Mouse (Mus musculus): ENCODE measurements around the gene Colgalt1. TPM values are rescaled to one million over a fixed set of nuclear protein-coding genes. Genes with fewer than 3 reads are reported as not detected.

The Colgalt1 gene
- total RNA-seq (2014; rRNA removed) (95.9 and 121 TPM in 2 replicates), polyA plus RNA-seq (2015; fragmentation: Nextera tagmentation; extraction: Ambion mirVana) (55.3 and 56.7 TPM in 2 replicates)

DNA sequence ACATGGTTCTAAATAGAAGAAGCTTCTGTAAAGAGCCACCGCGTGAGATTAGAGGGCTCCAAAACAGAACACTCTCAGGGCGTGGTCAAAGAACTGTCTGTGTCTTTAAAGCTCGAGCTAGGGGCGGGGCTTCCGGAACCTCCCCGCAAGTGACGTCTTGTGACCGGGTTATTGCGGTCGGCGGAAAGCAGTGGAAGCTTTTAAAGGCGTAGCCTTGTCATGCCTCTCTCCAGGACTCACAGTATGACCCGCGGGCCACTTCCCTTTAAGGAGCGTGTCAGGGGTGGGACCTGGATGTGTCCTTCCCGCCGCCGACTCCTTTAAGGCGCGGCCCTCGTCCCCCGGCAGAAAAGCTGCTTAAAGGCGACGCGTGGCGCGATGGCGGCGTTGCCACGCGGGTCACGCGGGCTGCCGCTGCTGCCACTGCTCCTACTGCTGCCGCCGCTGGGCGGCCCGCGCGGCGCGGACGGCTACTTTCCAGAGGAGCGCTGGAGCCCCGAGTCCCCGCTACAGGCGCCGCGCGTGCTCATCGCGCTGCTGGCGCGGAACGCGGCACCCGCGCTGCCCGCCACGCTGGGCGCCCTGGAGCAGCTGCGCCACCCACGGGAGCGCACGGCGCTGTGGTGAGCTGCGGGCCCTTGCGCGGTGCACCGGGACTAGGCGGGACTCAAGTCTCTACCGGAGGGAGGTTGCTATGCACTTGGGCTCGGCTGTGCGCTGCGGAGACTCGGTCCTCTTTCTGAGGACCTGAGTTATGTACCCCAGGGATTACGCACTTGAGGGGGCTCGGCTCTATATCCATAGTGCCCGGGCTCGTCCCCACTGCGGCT, at the start of gene Colgalt1:
TSS of gene Colgalt1 (plus strand) at position 177 of the 830 bp plus-strand sequence.
- Histone ChIP-seq H3K9me3 (ENCODE audit: low read length) (no peaks in the 10 kb centered on the region), H3K9ac (replicated peaks; ENCODE audit: low read length) (peak within 1 kb of the TSS; percentile 85), H3K4me1 (ENCODE audit: insufficient read depth, low read length) (peaks cover 11% of the 10 kb centered on the region), H3K4me2 (ENCODE audit: low read depth, low read length) (peak within 1 kb of the TSS; percentile 88), H3K36me3 (ENCODE audit: insufficient read depth, low read length) (peaks cover 12% of the 10 kb centered on the region), H3K4me3 (ENCODE audit: low read length) (peak within 1 kb of the TSS; percentile 89), H3K27ac (peak within 1 kb of the TSS; percentile 90), H3K27me3 (ENCODE audit: insufficient read depth, low read length) (no peaks in the 10 kb centered on the region)
- no peak for TF ChIP-seq CTCF (IDR thresholded peaks at IDR 0.05; ENCODE audit: low read depth)
- DNase-seq (ENCODE audit: low spot score) (peak; percentile 99), ATAC-seq (peak; percentile 99)
- WGBS = under 1% methylated on average over 79 of the region's 82 CpGs

- peak; percentile 92 for TF ChIP-seq CTCF (IDR thresholded peaks at IDR 0.05; ENCODE audit: low read depth)
- no peak overlapping the region for H3K27ac ChIP-seq
- H3K4me2 ChIP-seq (ENCODE audit: low read depth, low read length) = no peak overlapping the region
- ATAC-seq = peak; percentile 57; the same call in 1 of the 2 replicates
- no peak overlapping the region for H3K9ac ChIP-seq (replicated peaks; ENCODE audit: low read length)
- no peak overlapping the region for H3K4me3 ChIP-seq (ENCODE audit: low read length)
- H3K36me3 ChIP-seq (ENCODE audit: insufficient read depth, low read length) = no peaks in the 10 kb centered on the region
- 4% methylated on average over 15 of the region's 15 CpGs for WGBS
- no peaks in the 10 kb centered on the region for H3K9me3 ChIP-seq (ENCODE audit: low read length)
- 0 out of 2 replicates have a peak, but pooled peaks cover 2% of the 10 kb centered on the region for H3K4me1 ChIP-seq (ENCODE audit: insufficient read depth, low read length)
- H3K27me3 ChIP-seq (ENCODE audit: insufficient read depth, low read length) = peaks cover 55% of the 10 kb centered on the region
- DNase-seq (ENCODE audit: low spot score) = peak; percentile 86
These were observed 49.4 kb upstream of the Colgalt1 start for GRCm38 (mm10) chr8:71561401-71561800.

DNA sequence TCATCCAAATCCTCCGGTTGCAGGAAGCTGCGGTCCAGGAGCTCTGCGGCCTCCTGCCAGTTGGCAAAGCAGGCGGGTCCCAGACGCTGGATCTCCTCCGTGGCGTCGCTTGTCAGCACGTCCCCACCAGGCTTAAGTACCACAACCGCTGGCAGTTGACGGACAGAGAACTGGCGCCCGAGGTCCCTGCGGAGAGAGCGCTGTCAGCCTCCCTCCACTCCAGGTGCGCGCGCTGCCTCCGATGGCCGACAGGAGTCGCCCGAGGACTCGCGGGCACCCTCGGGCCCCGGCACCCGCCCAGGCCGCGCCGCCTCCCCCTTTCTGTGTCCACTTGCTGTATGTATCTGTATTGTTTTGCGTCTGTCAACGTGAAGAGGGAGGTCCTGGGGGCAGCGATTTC, 48.0 kb upstream of the Colgalt1 start:
- peak; percentile 76 for DNase-seq (ENCODE audit: low spot score)
- Histone ChIP-seq H3K27ac (no peak overlapping the region), H3K9ac (replicated peaks; ENCODE audit: low read length) (no peak overlapping the region), H3K36me3 (ENCODE audit: insufficient read depth, low read length) (no peaks in the 10 kb centered on the region), H3K9me3 (ENCODE audit: low read length) (no peaks in the 10 kb centered on the region), H3K4me2 (ENCODE audit: low read depth, low read length) (peak overlapping the region; percentile 47), H3K4me3 (ENCODE audit: low read length) (peak overlapping the region; percentile 24), H3K27me3 (ENCODE audit: insufficient read depth, low read length) (peaks cover 43% of the 10 kb centered on the region), H3K4me1 (ENCODE audit: insufficient read depth, low read length) (0 out of 2 replicates have a peak, but pooled peaks cover 2% of the 10 kb centered on the region)
- peak; percentile 28; the same call in 1 of the 2 replicates for ATAC-seq
- WGBS = under 1% methylated on average over 33 of the region's 33 CpGs
- TF ChIP-seq CTCF (IDR thresholded peaks at IDR 0.05; ENCODE audit: low read depth) = peak; percentile 66

DNA sequence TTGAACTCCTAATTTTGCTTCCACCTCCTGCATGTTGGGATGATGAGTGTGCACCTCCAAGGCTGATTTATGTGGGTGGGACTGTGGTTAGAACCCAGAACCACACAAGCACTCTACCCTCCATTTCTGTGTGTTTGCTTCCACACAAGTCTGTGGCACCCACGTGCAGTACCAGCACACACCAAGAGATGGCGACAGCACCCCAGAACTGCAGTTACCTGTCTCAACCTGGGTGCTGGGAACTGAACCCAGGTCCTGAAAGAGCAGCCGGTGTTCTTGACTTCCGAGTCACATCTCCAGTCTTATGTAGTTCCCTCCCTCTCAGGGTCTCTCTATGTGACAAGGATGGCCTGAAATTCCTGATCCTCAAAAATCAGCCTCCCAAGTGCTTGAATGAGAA, 46.8 kb upstream of the Colgalt1 start:
- H3K27me3 ChIP-seq (ENCODE audit: insufficient read depth, low read length) = peaks cover 30% of the 10 kb centered on the region
- H3K4me3 ChIP-seq (ENCODE audit: low read length) = no peak overlapping the region
- peak; percentile 46 for TF ChIP-seq CTCF (IDR thresholded peaks at IDR 0.05; ENCODE audit: low read depth)
- ATAC-seq = no peak
- H3K36me3 ChIP-seq (ENCODE audit: insufficient read depth, low read length) = no peaks in the 10 kb centered on the region
- no peak overlapping the region for H3K4me2 ChIP-seq (ENCODE audit: low read depth, low read length)
- peaks cover 4% of the 10 kb centered on the region for H3K4me1 ChIP-seq (ENCODE audit: insufficient read depth, low read length)
- WGBS = 91% methylated on average over 4 of the region's 4 CpGs
- H3K9ac ChIP-seq (replicated peaks; ENCODE audit: low read length) = no peak overlapping the region
- DNase-seq (ENCODE audit: low spot score) = no peak
- H3K9me3 ChIP-seq (ENCODE audit: low read length) = no peaks in the 10 kb centered on the region
- no peak overlapping the region for H3K27ac ChIP-seq

DNA sequence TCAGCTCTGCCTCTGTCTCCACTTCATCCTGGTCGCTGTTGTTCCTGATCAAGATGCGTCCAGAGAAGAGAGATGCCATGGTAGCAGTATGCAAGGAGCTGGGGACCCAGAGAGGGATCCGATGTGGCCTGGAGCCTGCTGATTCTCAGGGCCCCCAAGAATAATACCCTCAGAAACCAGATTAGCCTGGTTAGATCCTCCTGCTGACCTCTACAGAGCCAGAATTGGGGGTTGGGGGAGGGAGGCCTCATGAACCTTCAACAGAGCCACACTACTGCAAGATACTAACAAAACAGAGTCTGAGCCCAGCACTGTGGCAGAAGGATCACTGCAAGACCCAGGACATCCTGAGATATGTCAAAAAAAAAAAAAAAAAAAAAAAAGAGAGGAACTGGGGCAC, 44.3 kb upstream of the Colgalt1 start, which contains the start of gene Nxnl1:
TSS of gene Nxnl1 (minus strand) at position 101 of the 400 bp plus-strand sequence.
- no peaks in the 10 kb centered on the region for H3K36me3 ChIP-seq (ENCODE audit: insufficient read depth, low read length)
- H3K27ac ChIP-seq = peak within 1 kb of the TSS; percentile 91; the same call in 1 of the 2 replicates
- no peak within 1 kb of the TSS for H3K9ac ChIP-seq (replicated peaks; ENCODE audit: low read length)
- 76% methylated on average over 3 of the region's 3 CpGs for whole genome bisulfite sequencing
- ATAC-seq (no peak), DNase-seq (ENCODE audit: low spot score) (no peak)
- H3K4me2 ChIP-seq (ENCODE audit: low read depth, low read length) = no peak within 1 kb of the TSS
- no peaks in the 10 kb centered on the region for H3K9me3 ChIP-seq (ENCODE audit: low read length)
- TF ChIP-seq CTCF (IDR thresholded peaks at IDR 0.05; ENCODE audit: low read depth) = no peak
- H3K4me3 ChIP-seq (ENCODE audit: low read length) = no peak within 1 kb of the TSS
- H3K4me1 ChIP-seq (ENCODE audit: insufficient read depth, low read length) = peaks cover 6% of the 10 kb centered on the region
- peaks cover 9% of the 10 kb centered on the region; the same call in 1 of the 2 replicates for H3K27me3 ChIP-seq (ENCODE audit: insufficient read depth, low read length)

- no peak for ATAC-seq
- Histone ChIP-seq H3K4me1 (ENCODE audit: insufficient read depth, low read length) (peaks cover 12% of the 10 kb centered on the region), H3K9ac (replicated peaks; ENCODE audit: low read length) (0 out of 2 replicates have a peak overlapping the region, but pooled peaks have one; percentile 3), H3K27ac (peak overlapping the region; percentile 91; the same call in 1 of the 2 replicates), H3K4me2 (ENCODE audit: low read depth, low read length) (no peak overlapping the region), H3K27me3 (ENCODE audit: insufficient read depth, low read length) (0 out of 2 replicates have a peak, but pooled peaks cover under 1% of the 10 kb centered on the region), H3K9me3 (ENCODE audit: low read length) (no peaks in the 10 kb centered on the region), H3K4me3 (ENCODE audit: low read length) (no peak overlapping the region), H3K36me3 (ENCODE audit: insufficient read depth, low read length) (no peaks in the 10 kb centered on the region)
- no peak for TF ChIP-seq CTCF (IDR thresholded peaks at IDR 0.05; ENCODE audit: low read depth)
- no peak for DNase-seq (ENCODE audit: low spot score)
- WGBS = 71% methylated on average over 7 of the region's 7 CpGs
These were observed 43.2 kb upstream of the Colgalt1 start for GRCm38 (mm10) chr8:71567587-71567986.

All from hindbrain, postnatal 0 days (tissue).